Mouse (Mus musculus): ENCODE measurements around the gene Spg21.

Gene Spg21

DNA sequence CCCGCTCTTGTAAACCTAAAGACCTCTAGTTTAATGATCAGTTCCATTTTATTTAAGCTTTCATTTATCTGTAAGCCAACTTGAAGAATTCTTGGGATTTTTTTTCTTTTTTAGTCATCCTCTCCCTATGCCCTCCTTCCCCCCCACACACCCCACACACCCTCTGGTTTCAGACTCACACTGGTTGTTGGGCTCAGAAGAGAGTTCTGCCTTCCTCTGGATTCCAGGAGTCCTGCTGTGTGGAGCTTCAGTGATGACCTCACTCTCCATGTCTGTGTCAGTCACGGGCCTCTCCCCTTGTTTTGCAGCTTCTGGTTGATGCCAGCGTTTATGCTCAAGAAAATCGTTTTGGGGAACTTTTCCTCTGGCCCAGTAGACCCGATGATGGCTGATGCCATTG, 19.3 kb downstream of the Spg21 start:
- DNase-seq: no peak

DNA sequence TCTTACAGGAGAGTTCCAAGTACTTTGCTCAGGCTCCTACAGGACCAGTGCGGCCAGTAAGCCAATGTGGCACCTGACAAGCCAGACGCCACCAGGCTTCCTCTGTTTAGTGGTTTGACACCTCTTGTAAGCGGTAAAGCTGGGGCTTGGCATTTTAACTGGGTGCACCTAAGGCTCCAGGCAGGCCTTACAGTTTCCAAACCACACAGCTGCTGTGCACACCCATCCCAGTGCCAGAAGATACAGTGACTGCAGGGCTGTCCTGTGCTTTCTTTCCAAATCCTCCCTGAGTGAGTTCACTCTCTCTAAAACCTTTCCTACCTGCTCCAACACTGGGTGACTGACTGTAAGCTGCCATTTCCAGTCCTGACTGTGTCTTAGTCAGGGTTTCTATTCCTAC, 30.7 kb downstream of the Spg21 start:
- DNase-seq: no peak

DNA sequence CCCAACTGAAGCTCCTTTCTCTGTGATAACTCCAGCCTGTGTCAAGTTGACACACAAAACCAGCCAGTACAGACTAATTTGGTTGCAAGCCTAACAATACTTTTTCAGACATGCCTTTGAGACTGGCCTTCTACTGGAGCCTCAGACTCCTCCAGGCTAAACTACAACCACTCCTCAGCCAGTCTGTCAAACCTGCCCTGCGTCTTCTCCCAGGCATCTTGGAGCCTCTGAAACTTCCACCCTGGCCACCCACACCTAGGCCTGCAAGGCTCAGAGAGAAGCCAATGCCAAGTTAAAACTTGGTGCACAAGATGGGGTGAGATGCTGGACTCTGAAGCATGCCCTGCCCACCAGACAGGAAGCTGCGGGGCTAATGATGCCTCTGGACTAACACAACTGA, 31.6 kb downstream of the Spg21 start:
- no peak for DNase-seq

DNA sequence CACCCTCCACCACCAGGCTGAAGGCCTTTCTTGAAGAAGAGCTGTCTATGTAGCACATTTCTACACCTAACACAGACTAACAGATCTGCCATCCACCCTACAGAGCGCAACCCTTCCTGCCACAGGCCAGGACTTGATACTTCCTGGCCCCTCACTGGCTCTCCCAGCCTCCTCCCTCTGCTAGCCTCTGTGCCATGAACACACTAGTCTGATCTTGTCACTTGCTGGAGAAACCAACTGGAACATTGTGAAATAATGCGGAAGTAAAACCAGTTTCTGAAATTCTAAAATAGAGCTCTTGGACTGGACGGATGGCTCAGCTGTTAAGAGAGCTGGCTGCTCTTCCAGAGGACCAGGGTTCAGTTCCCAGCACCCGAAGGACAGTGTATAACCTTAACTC, 32.1 kb downstream of the Spg21 start:
- DNase-seq: no peak

DNA sequence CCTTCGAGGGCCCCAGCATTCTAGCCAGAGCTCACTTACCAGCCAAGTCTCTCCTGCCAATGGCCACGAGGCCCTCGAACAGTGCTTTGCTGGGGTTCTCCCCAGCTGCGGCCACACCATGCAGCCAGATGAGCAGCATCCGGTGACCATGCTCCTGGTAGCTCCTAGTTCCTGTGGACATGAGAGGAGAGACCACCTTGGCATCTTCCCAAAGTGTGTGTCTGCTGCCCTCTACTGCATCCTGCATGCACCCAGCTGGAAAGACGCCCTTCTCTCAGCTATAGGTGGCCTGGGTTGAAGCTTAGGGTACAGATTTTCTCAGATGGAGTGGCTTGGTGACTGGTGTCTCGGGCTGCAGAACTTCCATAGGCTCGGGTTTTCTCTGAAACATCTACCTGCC, 41.4 kb downstream of the Spg21 start:
- peak; percentile 66 for DNase-seq

DNA sequence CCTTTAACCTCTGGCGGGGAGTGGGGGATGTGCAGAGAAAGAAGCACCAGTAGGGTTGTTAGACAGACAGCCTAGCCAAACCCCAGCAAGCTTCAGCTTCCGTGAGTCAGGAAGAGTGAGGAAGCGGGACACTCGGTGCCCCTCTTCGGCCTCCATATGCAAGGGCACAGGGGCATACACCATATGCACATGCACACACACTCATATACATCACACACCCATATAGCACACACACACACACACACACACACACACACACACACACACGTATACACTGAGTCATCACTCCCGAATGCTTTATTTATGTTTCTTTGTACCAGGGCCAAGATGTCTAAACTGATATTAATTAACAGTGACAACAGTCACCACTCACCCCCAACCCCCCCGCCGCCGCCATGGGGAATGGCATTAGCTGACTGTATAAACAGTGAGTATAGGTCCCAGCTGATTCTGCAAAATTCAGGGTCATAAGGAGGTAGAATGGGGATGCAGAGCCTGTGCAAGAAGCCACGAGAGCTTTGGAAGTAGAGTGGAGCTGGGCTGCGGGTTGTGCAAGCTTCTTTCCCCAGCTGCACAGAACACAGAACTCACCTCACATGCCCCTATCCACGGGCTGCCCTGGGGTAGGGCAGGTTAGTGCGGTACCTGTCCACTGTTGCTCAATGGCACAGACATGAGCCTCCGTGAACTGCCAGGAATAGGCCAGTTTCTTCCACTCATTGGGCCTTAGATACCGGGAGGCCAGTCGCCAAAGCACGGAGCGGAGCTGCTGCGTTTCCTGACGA, 42.2 kb downstream of the Spg21 start:
- no peak for DNase-seq

DNA sequence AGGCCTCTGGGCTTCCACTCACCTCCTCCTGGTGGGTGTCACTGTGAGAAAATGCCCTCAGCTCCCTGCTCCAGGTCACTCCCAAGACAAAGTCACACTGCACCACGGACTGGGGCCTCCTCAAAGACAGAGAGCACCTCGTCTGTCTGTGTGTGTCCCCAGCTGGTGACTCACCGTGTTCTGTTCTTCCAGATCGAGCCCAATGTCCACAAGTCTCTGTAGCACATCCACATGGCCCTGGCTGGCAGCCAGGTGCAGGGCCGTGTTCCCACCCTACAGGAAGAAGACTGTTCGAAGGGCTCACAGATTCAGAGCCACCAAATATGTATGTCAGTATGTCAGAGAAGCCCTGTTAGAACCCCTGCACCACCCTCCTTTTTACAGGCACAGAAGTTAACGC, 47.7 kb downstream of the Spg21 start:
- DNase-seq: no peak

DNA sequence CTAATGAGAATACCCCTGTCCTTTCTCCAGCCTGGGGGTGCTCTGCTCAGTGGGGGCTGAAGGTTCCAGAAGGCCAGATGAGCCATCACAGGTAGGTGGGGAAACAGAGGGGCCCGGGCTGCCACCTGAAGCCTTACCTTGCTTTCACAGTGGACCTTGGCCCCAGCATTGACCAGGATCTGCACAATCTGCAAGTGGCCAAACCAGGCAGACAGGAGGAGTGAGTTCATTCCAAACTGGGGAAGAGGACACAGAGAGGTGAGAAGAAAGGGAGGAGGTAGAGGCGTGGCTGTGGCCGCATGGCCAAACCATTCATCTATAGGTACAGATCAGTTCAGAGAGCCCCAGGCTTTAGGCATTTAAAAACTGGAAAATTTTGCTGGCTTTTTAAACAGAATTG, 51.8 kb downstream of the Spg21 start:
- DNase-seq: no peak

DNA sequence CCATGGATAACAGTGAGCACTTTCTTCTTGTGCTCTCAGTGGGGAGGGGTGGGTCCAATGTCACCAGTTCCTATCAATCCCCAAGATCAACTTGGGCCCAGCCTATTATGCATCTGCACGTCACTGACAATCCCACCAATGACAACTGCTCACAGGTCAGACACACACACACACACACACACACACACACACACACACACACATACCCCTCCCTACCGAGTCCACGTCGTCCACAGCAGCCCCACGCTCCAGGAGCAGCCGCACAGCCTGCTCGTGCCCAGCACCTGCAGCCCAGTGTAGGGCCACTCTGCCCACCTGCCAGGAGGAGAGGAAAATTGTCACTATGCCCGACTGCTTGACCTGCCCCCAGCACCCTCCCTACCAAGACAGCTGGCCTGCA, 53.7 kb downstream of the Spg21 start:
- DNase-seq: no peak

DNA sequence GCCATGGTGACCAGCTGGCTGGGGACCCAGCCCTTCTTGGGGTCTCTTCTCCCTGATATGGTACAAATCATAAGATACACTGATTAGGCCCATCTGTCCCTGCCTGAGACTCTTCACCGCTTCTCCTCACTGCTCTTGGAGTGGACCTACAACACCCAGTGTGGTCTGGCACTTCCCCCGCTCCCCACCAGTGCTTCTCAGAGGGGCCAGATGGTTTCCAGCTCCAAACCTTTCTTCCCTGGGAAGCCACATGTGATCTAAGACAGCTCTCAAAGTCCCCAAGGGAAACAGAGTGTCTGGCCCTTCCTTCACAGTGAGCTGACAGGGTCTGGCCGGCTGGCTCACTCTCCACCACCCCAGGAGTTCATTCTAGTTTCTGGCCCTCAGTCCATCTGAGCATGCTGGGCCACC, 54.1 kb downstream of the Spg21 start:
- no peak for DNase-seq

DNA sequence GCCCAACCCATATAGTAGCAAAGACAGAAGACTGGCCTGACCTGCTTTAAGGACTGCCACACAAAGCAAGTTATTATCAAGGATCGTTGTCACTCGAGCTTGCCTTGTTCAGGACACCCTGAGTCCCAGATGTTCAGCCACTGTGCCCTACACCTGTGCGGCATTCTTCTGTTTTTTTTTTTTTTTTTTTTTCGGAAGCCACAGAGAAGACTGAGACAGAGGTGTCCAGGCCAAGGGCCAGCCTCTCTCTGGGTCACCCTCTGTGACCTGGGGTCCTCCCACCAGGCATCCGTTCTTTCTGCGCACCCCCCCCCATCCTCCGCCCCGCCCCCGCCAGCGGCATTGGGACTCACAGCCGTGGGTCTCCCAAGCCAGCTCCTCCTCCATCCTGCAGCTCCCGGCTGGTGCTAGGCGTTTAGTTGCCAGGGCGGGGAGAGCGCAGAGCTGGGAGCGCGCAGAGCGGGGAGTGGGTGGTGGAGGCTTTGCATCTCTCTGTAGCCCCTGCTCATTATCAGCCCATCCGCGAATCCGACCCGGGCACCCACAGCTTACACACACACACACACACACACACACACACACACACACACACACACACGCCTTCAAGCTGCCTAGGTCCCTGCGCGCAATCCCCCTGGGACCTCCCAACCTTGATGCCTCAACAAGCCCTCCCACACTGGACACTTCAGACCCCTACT, 59.2 kb downstream of the Spg21 start, which contains the start of gene Ankdd1a:
Ankdd1a (minus strand) TSS at position 387 of the 698 bp plus-strand sequence.
- DNase-seq: peak; percentile 34

DNA sequence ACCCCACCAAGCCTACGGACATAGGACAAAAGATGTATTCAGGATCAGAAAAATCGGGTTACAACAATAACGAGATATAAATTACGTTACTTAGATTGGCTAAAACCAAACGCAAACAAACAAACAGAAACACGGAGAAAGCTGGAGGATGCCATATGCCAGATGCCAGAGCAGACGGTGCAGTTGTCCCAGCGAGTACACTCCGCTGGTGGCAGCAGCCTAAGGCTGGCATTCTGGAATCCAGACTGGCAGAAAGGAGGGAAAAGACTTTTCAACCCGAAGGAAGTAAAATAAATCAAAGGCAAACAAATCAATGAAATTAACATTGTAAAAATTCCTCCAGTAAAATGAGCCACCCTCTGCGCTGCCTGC, 59.7 kb downstream of the Spg21 start:
- DNase-seq: no peak

DNA sequence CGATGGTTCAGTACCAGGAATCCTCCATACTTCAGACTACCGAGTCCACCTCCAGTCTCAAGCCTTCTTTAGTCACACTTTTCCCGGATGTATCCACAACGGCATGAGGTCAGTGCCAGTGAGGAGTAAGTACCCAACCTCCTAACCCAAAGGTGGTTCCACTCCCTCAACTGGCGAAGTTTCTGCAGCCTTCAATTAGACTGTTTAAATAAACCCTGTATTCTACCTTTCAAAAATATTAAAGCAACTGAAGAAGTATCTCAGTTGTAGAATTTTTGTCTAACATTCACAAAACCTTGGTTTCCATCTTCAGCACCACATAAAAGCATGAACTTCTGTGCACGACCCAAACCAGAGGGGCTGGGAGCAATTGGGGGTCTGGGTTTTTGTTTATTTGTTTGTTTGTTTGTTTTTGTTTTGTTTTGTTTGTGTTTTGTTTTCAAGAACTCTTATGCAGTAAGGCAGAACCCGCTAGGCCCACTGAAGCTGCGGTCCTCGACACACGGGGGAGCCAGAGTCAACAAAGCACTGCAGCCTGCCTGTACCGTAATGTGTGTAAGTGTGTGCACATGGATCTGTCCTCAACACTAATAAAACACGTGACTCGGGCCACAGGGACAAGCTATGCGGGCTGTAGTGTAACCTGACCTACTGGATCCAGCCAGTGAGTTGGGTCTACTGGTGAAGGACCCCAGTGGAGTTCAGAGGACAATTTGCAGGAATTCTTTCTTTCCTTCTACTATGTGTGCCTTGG, 63.0 kb downstream of the Spg21 start:
- DNase-seq: peak; percentile 91

DNA sequence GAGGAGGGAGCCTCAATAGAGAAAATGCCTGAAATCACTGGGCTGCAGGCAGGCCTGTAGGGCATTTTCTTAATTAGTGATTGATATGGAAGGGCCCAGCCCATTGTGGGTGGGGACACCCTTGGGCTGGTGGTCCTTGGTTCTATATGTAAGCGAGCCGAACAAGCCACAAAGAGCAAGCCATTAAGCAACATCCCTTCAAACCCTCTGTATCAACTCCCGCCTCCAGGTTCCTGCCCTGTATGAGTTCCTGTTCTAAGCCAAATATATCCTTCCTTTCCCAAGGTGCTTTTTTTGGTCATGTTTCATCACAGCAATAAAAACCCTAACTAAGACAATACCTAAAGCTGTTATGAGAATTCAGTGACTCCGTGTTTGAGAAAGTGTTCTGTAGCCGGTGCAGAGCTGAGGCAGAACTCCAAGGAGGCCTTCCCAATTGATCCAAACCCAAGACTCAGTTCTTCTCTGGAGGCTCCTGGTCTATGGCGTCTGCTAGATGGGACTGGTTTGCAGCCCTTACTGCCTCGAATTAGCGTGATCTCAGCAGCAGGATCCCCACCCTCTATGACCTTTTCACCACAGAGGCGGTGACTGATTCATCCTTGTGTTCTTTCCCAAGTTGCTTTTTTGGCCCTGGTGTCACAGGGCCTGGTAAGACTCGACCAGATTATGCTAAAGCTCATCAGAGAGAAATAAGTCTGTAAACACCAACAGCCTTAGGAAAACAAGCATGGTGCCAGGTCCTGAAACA, 64.9 kb downstream of the Spg21 start:
- DNase-seq: no peak

DNA sequence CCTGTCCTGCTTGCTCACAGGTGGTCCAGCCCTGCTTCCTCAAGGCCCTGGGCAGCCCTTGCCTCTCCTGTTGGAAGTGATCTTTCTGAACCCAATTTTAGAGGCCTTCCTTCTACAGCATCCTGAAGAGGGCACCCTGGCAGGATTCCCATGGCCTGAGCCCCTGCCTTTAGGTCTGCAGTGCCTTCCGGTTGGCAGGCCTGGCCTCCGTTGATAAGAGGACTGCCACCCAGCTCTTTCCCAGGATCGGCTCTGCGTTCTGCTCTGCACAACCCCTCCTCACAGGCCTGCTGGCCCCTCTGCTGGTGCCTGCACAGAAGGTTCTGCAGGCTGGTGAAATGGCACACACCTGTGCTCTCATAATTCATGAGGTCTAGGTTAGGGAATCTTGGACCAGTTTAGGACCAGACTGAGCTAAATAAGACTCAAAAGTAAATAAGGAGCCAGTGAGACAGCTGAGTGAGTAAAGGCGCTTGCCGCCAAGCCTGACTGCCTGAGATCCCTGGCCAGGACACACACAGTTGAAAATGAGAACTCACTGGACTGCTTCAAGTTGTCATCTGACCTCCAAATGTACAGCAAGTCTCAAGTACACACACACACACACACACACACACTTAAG, 67.8 kb downstream of the Spg21 start:
- DNase-seq: no peak

DNA sequence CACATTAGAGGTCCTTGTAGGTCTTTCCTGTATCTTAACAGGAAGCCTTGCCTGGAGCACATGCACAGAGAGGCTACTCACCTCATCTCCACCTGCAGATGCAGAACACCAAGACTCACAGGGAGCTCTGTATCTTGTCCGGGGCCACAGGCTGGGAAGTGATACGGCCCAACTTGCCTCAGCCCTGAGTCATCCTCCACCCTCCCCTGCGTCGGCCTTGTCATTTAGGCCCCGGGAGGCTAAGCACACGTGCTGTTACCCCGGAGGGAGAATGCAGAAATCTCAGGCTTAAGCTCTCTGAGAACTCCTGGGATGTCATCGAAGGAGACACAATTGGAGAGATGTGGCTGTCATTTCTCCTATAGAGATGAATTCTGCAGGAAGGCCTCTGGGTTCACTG, 68.9 kb downstream of the Spg21 start:
- DNase-seq: no peak

DNA sequence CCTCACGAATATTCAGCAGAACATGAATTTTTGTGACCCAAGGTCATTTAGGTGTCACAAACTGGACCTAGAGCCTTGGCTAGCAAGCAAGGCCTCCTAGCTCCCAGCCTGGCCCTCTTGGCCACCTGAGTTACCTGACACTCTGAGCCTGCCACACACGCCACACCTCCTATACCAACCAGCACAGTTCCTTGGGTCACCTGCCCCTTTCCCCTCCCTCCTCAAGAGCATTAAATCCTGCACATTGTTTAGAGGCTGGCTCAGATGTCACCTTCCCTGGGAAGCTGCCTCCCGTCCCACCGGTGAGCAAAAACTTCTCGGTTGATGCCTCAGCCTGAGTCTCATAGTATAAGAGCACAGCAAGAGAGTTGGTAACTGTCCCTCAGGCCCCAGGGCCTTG, 70.5 kb downstream of the Spg21 start:
- DNase-seq: no peak

DNA sequence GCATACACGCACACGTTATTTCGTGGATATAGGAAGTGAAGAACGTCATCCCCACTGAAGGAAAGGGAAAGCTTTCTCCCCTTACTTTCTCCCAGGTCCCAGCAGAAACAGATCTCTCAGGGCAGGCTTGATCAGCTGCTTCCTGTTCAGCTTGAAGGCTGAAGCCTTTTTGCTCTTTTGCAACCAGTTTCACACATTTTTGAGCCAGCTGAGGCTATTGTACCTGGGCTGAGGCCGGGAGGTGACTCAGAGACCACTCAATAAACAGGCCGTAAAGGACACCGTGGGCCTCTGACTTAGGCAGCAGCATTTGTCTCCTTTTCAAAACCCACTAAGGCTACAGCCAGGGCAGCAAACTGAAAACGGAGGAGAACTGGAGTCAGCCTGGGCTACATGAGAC, 72.2 kb downstream of the Spg21 start:
- DNase-seq: no peak

DNA sequence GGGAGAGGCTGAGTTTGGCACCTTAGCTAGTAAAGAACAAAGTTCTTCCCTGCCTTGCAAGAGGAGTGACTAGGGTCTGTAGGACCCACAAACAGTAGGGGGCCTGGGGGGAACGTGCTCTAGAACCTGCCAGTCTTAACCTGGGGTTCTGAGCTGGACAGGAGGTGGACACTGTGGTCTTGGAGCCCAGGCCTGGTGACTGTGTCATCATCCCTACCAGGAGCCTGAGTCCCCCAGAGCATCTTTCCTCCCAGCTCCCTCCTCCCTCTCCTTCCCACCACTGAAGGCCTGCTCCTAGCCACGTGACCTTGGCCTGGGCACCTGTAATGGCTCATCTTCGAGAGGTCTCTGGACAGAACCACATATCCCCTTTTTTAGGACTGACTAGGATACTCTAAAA, 73.4 kb downstream of the Spg21 start:
- DNase-seq: no peak

DNA sequence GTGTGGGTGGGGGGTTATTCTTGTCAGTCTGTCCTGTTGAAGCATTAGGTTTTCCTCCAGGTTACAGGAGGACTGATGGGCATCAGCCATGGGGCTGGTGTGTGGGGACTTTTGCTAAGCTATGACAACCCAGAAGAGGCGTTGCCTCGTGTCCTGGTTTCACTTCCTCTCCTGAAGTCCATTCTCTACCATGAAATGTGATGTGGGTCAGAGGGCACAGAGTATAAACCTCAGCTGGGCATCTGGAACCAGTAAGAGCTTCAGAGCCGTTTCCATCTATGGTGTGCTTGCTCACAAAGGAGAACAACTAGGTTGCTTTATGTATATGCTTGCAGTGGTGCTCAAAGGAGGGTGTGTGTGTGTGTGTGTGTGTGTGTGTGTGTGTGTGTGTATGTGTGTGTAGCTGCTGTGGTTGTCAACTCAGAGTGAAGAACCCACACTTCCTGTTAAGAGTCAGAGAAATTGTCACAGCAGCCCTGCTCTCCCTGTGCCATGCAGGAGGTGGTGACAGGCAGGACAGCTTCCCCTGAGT, 74.5 kb downstream of the Spg21 start:
- no peak for DNase-seq

DNA sequence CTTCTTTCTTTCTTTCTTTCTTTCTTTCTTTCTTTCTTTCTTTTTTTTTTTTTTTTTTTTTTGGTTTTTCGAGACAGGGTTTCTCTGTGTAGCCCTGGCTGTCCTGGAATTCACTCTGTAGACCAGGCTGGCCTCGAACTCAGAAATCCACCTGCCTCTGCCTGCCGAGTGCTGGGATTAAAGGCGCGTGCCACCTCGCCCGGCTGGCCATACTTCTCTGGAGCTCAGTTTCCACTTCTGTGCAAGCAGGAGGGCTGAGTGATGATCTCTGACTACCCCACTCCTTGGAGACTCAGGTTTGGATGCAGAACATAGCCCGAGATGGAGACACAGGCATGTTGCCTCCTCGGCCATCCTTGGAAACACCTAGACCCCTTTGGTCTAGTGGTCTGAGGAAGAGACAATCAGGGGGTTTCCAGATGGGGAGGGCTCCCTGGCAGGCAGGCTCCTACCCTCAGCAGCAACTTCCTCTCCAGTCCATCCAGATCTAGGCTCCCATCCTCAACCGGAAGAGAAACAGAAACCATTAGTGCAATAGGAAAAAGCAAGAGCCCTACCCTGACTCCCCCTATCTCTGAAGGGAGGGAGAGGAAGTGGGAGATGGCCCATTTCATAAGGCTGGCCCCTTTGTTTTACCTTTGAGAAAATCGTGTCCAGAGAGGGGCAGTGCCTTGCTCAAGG, 75.2 kb downstream of the Spg21 start:
- DNase-seq: no peak

DNA sequence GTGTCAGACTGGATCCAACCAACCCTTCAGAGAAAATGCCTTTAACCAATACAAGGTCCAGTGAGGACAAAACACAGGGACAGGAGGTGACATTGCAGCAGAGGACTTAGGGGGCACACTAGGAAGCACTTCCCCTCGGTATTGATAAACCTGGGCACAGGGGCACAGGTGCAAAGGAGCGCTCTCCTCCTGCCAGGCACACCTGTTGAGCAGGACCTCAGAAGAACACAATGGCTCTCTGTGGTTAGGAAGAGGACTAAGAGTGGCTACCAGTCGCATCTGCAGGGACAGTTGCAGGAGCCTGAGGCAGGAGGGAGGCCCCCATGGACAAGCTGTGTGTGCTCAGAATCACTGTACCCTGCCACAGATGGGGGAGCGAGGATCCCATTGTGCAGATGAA, 75.7 kb downstream of the Spg21 start:
- no peak for DNase-seq
